In the genomic region with DNA sequence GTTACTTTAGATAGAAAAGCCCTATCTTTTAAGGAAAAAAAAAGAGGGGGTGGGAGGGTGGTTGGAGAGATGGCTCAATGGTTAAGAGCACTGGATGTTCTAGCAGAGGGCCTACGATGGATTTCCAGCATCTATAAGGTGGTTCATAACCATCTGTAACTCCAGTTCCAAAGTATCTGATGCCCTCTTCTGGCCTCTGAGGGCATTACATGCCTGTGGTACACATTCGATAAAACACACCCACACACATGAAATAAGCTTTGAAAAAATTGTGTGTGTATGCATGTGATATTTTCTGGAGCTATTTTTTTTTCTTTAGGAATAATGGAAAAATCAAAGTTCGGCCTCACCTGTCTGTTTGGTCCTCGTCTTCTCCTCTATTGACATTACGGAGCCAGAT, we compare ENCODE assay signal across 21 mouse cellular contexts. TPM values are rescaled to one million over a fixed set of nuclear protein-coding genes. Genes with fewer than 3 reads are reported as not detected.
DNase-seq lines count a peak whose midpoint lies in the region; ATAC-seq and TF ChIP-seq lines count a peak whose summit lies in the region.
"Had no signal": no experiment of that assay in that cellular context is flagged by ENCODE, and none has a peak within 500 bp of the region (broad histone marks: within the 10 kb centered on the region; RNA-seq: fewer than 3 reads in every experiment).

No protein-coding gene starts in this region.

- peaks cover 74% of the 10 kb centered on the region for H3K36me3 ChIP-seq in liver, embryonic 12.5 days

- WGBS in liver, embryonic 12.5 days (ENCODE audit: insufficient replicate concordance) = 88% methylated on average over 5 of the region's 5 CpGs

- no peak overlapping the region for H3K4me3 ChIP-seq in gastrocnemius, adult 2 months
- no peak overlapping the region for H3K4me3 ChIP-seq in liver, embryonic 12.5 days
- H3K4me3 ChIP-seq: heart, embryonic 12.5 days; intestine, embryonic 15.5 days; liver, embryonic 15.5 days; neural tube, embryonic 12.5 days had no signal

- TF ChIP-seq CTCF in gastrocnemius, adult 2 months (IDR thresholded peaks at IDR 0.05) = peak; percentile 44

- no peaks in the 10 kb centered on the region for H3K27me3 ChIP-seq in liver, embryonic 12.5 days (replicated peaks)
- H3K27me3 ChIP-seq: heart, embryonic 12.5 days; intestine, embryonic 15.5 days; liver, embryonic 15.5 days; neural tube, embryonic 12.5 days had no signal

- H3K9me3 ChIP-seq in liver, embryonic 12.5 days (replicated peaks) = no peaks in the 10 kb centered on the region
- H3K9me3 ChIP-seq: heart, embryonic 12.5 days; intestine, embryonic 15.5 days; liver, embryonic 15.5 days; neural tube, embryonic 12.5 days had no signal

- intact Hi-C loops in gastrocnemius, adult 2 months (cut with DNase I) = no loop called here
- intact Hi-C loops in gastrocnemius, postnatal 14 days (cut with DNase I; ENCODE audit: low total_unique reads) = no loop called here

- no peak for DNase-seq in gastrocnemius, adult 2 months
- DNase-seq in gastrocnemius, postnatal 14 days = no peak
- peak; percentile 27 for DNase-seq in liver
- peak; percentile 7 for DNase-seq in urinary bladder, postnatal 14 days (ENCODE audit: low spot score)
- DNase-seq in urinary bladder, postnatal 36 days (ENCODE audit: low spot score in 2 of 2) = no peak
- DNase-seq in ovary, postnatal 10 days (ENCODE audit: low spot score) = no peak
- DNase-seq in cerebellum, adult 9-11 months = no peak
- DNase-seq: gastrocnemius, postnatal 36 days; heart, postnatal 4 days; kidney, postnatal 10 days; midbrain, embryonic 14.5 days had no signal

- peaks cover 28% of the 10 kb centered on the region for H3K4me1 ChIP-seq in liver, embryonic 12.5 days

- H3K27ac ChIP-seq in gastrocnemius, adult 2 months = no peak overlapping the region
- no peak overlapping the region for H3K27ac ChIP-seq in liver, embryonic 12.5 days
- H3K27ac ChIP-seq: intestine, embryonic 15.5 days; liver, embryonic 15.5 days; macrophage; neural tube, embryonic 12.5 days had no signal

- no peak for ATAC-seq in liver, embryonic 12.5 days
- ATAC-seq: activated CD4-positive, CD25-positive, alpha-beta regulatory T cell, adult 4 months; intestine, embryonic 15.5 days had no signal

- H3K4me2 ChIP-seq in liver, embryonic 12.5 days = no peak overlapping the region
- H3K4me2 ChIP-seq: heart, embryonic 12.5 days; intestine, embryonic 15.5 days; liver, embryonic 15.5 days; neural tube, embryonic 12.5 days had no signal

- no peak overlapping the region for H3K9ac ChIP-seq in liver, embryonic 12.5 days
- H3K9ac ChIP-seq: heart, embryonic 12.5 days; intestine, embryonic 15.5 days; liver, embryonic 15.5 days; neural tube, embryonic 12.5 days had no signal

RNA-seq across cellular contexts. Expression of gene Pcyox1, which starts 5.6 kb away (rescaled TPM):
- total RNA-seq in gastrocnemius, adult 2 months (2021) = 10 to 100 TPM; 49.7 to 50.8 TPM
- 10 to 100 TPM; 63.0 to 63.1 TPM for total RNA-seq in gastrocnemius, postnatal 14 days (2021)
- polyA plus RNA-seq in liver, embryonic 12.5 days (2016; fragmentation: Nextera tagmentation; extraction: Ambion mirVana) = 41.5 and 45.9 TPM in 2 replicates

RNA-seq across cellular contexts. Expression of gene Tia1, which starts 12.7 kb away (rescaled TPM):
- total RNA-seq in gastrocnemius, adult 2 months (2021) = 10 to 100 TPM; 20.7 to 22.7 TPM
- total RNA-seq in gastrocnemius, postnatal 14 days (2021) = 10 to 100 TPM; 21.5 to 25.2 TPM
- polyA plus RNA-seq in liver, embryonic 12.5 days (2016; fragmentation: Nextera tagmentation; extraction: Ambion mirVana) = 45.2 and 46.2 TPM in 2 replicates

RNA-seq across cellular contexts. Expression of gene Snrpg, which starts 20.2 kb away (rescaled TPM):
- total RNA-seq in gastrocnemius, adult 2 months (2021) = 10 to 100 TPM; 23.3 to 37.8 TPM
- 10 to 100 TPM; 32.4 to 45.6 TPM for total RNA-seq in gastrocnemius, postnatal 14 days (2021)
- polyA plus RNA-seq in liver, embryonic 12.5 days (2016; fragmentation: Nextera tagmentation; extraction: Ambion mirVana) = 493 and 510 TPM in 2 replicates

RNA-seq across cellular contexts. Expression of gene Fam136a, which starts 25.9 kb away (rescaled TPM):
- total RNA-seq in gastrocnemius, adult 2 months (2021) = 10 to 100 TPM; 11.7 to 17.6 TPM
- 10 to 100 TPM; 18.3 to 21.6 TPM for total RNA-seq in gastrocnemius, postnatal 14 days (2021)
- polyA plus RNA-seq in liver, embryonic 12.5 days (2016; fragmentation: Nextera tagmentation; extraction: Ambion mirVana) = 104 and 111 TPM in 2 replicates

RNA-seq across cellular contexts. Expression of gene Gm44790, which starts 35.1 kb away (rescaled TPM):
- total RNA-seq in gastrocnemius, adult 2 months (2021) = under 1 TPM in 1 of 2 experiments, not detected in 1; 0.53 TPM
- total RNA-seq in gastrocnemius, postnatal 14 days (2021) = under 1 TPM in 1 of 2 experiments, not detected in 1; 0.47 TPM
- not detected in 2 replicates for polyA plus RNA-seq in liver, embryonic 12.5 days (2016; fragmentation: Nextera tagmentation; extraction: Ambion mirVana)
- total RNA-seq: heart, postnatal 4 days; layer of hippocampus, postnatal 10 days had no signal
- polyA plus RNA-seq: activated CD4-positive, CD25-positive, alpha-beta regulatory T cell, adult 4 months; embryonic facial prominence, embryonic 11.5 days; heart, embryonic 12.5 days; intestine, embryonic 15.5 days; liver, embryonic 15.5 days; macrophage; midbrain, embryonic 14.5 days; neural tube, embryonic 12.5 days; stomach, embryonic 16.5 days had no signal

Comparison
In these comparisons a context has a peak if more than half of its experiments do, and no peak if none do; other contexts are left out.
1. DNase-seq: peak in liver (single experiment) and urinary bladder, postnatal 14 days (single experiment); none in gastrocnemius, adult 2 months (single experiment), gastrocnemius, postnatal 14 days (single experiment), urinary bladder, postnatal 36 days (0 of 2), ovary, postnatal 10 days (single experiment) and cerebellum, adult 9-11 months (single experiment).